Mouse (Mus musculus) liver, embryonic 14.5 days (tissue): Measurements from ENCODE around the gene Coro2a. TPM values are rescaled to one million over a fixed set of nuclear protein-coding genes. Genes with fewer than 3 reads are reported as not detected.

Experiments used
- ATAC-seq: fragments of 200-750 bp; cut with Nextera tagmentation; 2 replicates; pipeline ENCODE4 v1.8.0; 2017; ENCODE audit warnings: moderate number of reproducible peaks, mild to moderate bottlenecking, moderate library complexity; ENCODE audit not compliant: insufficient read depth
- DNase-seq, 3 experiments: peaks; one replicate each; pipeline ENCODE4 v3.0.0-alpha.2; 2012 to 2013; ENCODE audit warnings: low read depth in 3 of 3, low spot score in 3 of 3
- H3K27ac ChIP-seq: fragments of 300-500 bp; sonication (generic); 2 replicates; pipeline ENCODE4 v1.5.1; 2014; ENCODE audit warnings: moderate library complexity, mild to moderate bottlenecking, control low read depth, inconsistent platforms
- H3K27me3 ChIP-seq: fragments of 300-500 bp; sonication (generic); 2 replicates; pipeline ENCODE4 v1.6.1; 2014; ENCODE audit warnings: mild to moderate bottlenecking, low read length, moderate library complexity; ENCODE audit not compliant: control insufficient read depth, insufficient read depth
- H3K36me3 ChIP-seq: fragments of 300-500 bp; sonication (generic); replicated peaks from 2 replicates; pipeline ENCODE4 v1.6.1; 2014; ENCODE audit warnings: low read depth; ENCODE audit not compliant: control insufficient read depth, insufficient read depth
- H3K4me1 ChIP-seq, 2 experiments: fragments of 200-500 bp in 1 of 2; fragments of 300-500 bp in 1 of 2; sonication (generic) in 1 of 2; replicated peaks; 2 replicates each; pipeline ENCODE4 v1.6.1; 2012 to 2014; ENCODE audit warnings: antibody characterized with exemption in 1 of 2, inconsistent platforms in 1 of 2, low read length in 1 of 2; ENCODE audit not compliant: control insufficient read depth in 2 of 2, insufficient read depth in 2 of 2
- H3K4me2 ChIP-seq: fragments of 300-500 bp; sonication (generic); 2 replicates; pipeline ENCODE4 v1.6.1; 2014; ENCODE audit warnings: low read depth, mild to moderate bottlenecking, control low read depth, moderate library complexity
- H3K4me3 ChIP-seq, 2 experiments: fragments of 200-500 bp in 1 of 2; fragments of 300-500 bp in 1 of 2; sonication (generic) in 1 of 2; 2 replicates each; pipeline ENCODE4 v1.5.1; 2012 to 2014; ENCODE audit warnings: low read depth in 2 of 2, low read length in 2 of 2, mild to moderate bottlenecking in 2 of 2, control low read depth in 1 of 2, inconsistent platforms in 1 of 2, moderate library complexity in 1 of 2; ENCODE audit not compliant: insufficient read depth in 1 of 2
- H3K9ac ChIP-seq: fragments of 300-500 bp; sonication (generic); replicated peaks from 2 replicates; pipeline ENCODE4 v1.6.1; 2014; ENCODE audit warnings: mild to moderate bottlenecking, control low read depth, moderate library complexity
- H3K9me3 ChIP-seq: fragments of 300-500 bp; sonication (generic); 2 replicates; pipeline ENCODE4 v1.6.1; 2016; ENCODE audit warnings: low read length, mixed read lengths; ENCODE audit not compliant: control insufficient read depth
- CTCF ChIP-seq: IDR thresholded peaks from 2 replicates; pipeline ENCODE4 v1.5.1; 2016; ENCODE audit warnings: antibody characterized with exemption, low read depth, control low read depth
- EP300 ChIP-seq: IDR thresholded peaks from 2 replicates; pipeline ENCODE4 v1.6.1; 2016; ENCODE audit warnings: antibody characterized with exemption, low read depth
- WGBS: fragments of 180-500 bp; shearing (Covaris S2); extraction: QIAGEN DNeasy Blood & Tissue Kit; methylation state at CpG from one replicate; pipeline ENCODE4 v1.1.7; 2014; ENCODE audit not compliant: insufficient replicate concordance; 5-methylcytosine and 5-hydroxymethylcytosine counted together
- polyA plus RNA-seq, 2 experiments: library from polyadenylated mRNA; depleted of rRNA in 1 of 2; stranded (reverse) in 1 of 2; unstranded in 1 of 2; fragments of >200 nt; fragmentation: Nextera tagmentation in 1 of 2; extraction: Ambion mirVana in 1 of 2; gene quantifications; 2 replicates each; pipeline versions ENCODE4 v1.2.1 to v1.2.3; 2012 to 2014

Gene Coro2a
- polyA plus RNA-seq, 2 experiments, result 2.6 to 2.7 TPM

GRCm38 (mm10) chr4:46497286-46497892 is 104.6 kb downstream of the Coro2a start:
- DNase-seq (peak; percentile 52 to 65 (median 54)), ATAC-seq (peak; percentile 11; the same call in 1 of the 2 replicates)
- Histone ChIP-seq H3K36me3 (peaks cover 48% of the 10 kb centered on the region), H3K9ac (no peak overlapping the region), H3K9me3 (no peaks in the 10 kb centered on the region), H3K27me3 (no peaks in the 10 kb centered on the region), H3K4me3 (no peak overlapping the region), H3K27ac (no peak overlapping the region), H3K4me1 (0 out of 4 replicates have a peak, but pooled peaks cover 0 to 2% of the 10 kb centered on the region in 2 experiments), H3K4me2 (no peak overlapping the region)
- TF ChIP-seq CTCF, result peak; percentile 98
- TF ChIP-seq EP300, result no peak
- 38% methylated on average over 4 of the region's 4 CpGs for WGBS

DNA sequence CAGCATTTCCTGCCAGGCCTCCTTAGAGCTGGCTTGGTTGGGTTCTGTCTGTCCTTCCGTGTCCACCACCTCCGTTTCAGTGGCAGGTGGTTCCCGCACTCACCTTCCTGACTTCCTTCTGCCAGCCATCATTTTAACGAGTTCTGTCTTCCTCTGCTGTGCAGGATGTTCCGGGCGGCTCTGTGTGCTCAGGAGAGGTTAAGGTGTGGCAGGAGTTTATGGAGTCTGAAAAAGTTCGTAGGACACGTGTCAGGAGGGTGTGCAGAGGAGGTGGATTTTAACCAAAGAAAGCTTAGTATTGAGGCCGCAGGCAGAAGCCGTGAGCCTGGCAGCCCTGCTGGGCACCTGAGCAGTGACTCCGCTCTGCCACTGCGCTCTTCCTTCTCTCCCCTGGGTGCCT is 106.5 kb downstream of the Coro2a start:
- H3K4me1 ChIP-seq, result peaks cover 3% of the 10 kb centered on the region in 2 experiments; a peak in 2 of 4 replicates
- ATAC-seq (no peak), DNase-seq (no peak)
- no peak overlapping the region for H3K27ac ChIP-seq
- H3K27me3 ChIP-seq, result no peaks in the 10 kb centered on the region
- no peak overlapping the region for H3K9ac ChIP-seq
- H3K9me3 ChIP-seq, result no peaks in the 10 kb centered on the region
- peaks cover 42% of the 10 kb centered on the region for H3K36me3 ChIP-seq
- H3K4me2 ChIP-seq, result no peak overlapping the region
- no peak overlapping the region for H3K4me3 ChIP-seq
- TF ChIP-seq CTCF (no peak), EP300 (no peak)
- 85% methylated on average over 12 of the region's 12 CpGs for WGBS

GRCm38 (mm10) chr4:46493071-46493470 is 108.9 kb downstream of the Coro2a start:
- Histone ChIP-seq H3K4me3 (no peak overlapping the region), H3K36me3 (peaks cover 29% of the 10 kb centered on the region), H3K4me1 (peaks cover 10 to 13% of the 10 kb centered on the region in 2 experiments), H3K9ac (no peak overlapping the region), H3K9me3 (no peaks in the 10 kb centered on the region), H3K27ac (no peak overlapping the region), H3K4me2 (no peak overlapping the region), H3K27me3 (no peaks in the 10 kb centered on the region)
- TF ChIP-seq CTCF (no peak), EP300 (no peak)
- DNase-seq (no peak), ATAC-seq (no peak)
- WGBS, result 87% methylated on average over 6 of the region's 6 CpGs

DNA sequence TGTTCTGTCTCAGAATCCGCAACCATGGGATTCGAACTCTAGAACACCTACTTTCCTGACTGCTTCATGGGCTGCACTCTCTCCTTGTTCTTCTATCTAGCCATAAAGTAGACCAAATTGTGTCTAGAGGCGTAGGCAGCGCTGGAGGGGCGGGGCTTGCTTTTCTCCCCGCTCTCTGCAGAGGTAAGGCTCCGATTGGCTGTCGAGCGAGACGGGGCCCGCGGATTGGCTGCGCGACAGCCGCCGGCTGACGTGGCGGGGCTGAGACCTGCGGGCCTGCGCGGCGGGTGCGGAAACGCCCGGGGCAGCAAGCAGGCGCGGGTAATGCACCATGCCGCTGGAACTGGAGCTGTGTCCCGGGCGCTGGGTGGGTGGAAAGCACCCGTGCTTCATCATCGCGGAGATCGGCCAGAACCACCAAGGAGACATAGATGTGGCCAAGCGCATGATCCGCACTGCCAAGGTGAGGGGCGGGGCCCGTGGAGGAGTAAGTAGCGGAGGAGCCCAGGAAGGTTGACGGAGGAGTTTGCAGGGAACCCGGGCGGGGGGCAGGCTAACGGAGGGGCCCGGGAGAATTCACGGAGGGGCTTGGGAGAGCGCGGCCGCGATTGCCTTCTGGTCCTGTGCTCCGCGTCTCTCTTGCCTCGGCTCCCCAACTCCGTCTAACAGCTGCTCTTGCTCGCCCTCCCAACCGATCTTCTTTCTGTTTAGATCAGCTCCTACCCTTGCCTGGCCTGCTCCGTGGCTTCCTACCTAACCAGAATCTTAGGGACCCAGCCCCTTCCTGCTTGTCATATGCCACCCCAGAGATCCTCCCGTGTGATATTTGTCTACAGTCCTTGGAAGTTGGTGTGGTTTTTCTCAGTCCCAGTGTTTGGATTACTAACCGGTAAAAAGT is 112.7 kb downstream of the Coro2a start, which contains the start of gene Nans:
Gene Nans, plus strand, starts transcription at position 221 of the 898 bp plus-strand sequence.
- H3K27me3 ChIP-seq, result no peaks in the 10 kb centered on the region
- H3K27ac ChIP-seq, result peak within 1 kb of the TSS; percentile 6; the same call in 1 of the 2 replicates
- DNase-seq (peak; percentile 89 to 91 (median 91)), ATAC-seq (peak; percentile 98)
- under 1% methylated on average over 58 of the region's 58 CpGs for WGBS
- H3K9ac ChIP-seq, result peak within 1 kb of the TSS; percentile 88
- peak within 1 kb of the TSS; percentile 95 for H3K4me2 ChIP-seq
- H3K4me1 ChIP-seq, result peaks cover 20 to 22% of the 10 kb centered on the region in 2 experiments
- H3K4me3 ChIP-seq, result peak within 1 kb of the TSS; percentile 71 to 83
- H3K36me3 ChIP-seq, result peaks cover 19% of the 10 kb centered on the region
- TF ChIP-seq CTCF (no peak), EP300 (no peak)
- H3K9me3 ChIP-seq, result no peaks in the 10 kb centered on the region

GRCm38 (mm10) chr4:46487348-46487747 is 114.7 kb downstream of the Coro2a start:
- no peak overlapping the region for H3K27ac ChIP-seq
- H3K9me3 ChIP-seq, result no peaks in the 10 kb centered on the region
- whole genome bisulfite sequencing, result 79% methylated on average over 5 of the region's 5 CpGs
- ATAC-seq, result no peak
- H3K27me3 ChIP-seq, result no peaks in the 10 kb centered on the region
- H3K4me1 ChIP-seq, result peaks cover 20 to 22% of the 10 kb centered on the region in 2 experiments
- peaks cover 3% of the 10 kb centered on the region for H3K36me3 ChIP-seq
- no peak overlapping the region for H3K4me3 ChIP-seq
- H3K9ac ChIP-seq, result no peak overlapping the region
- TF ChIP-seq CTCF, result no peak; the same call in 1 of the 2 replicates
- no peak for TF ChIP-seq EP300
- DNase-seq, result no peak
- H3K4me2 ChIP-seq, result no peak overlapping the region

Other genes starting within 250 kb of the Coro2a start
- 13.9 and 16.1 TPM in 2 replicates for gene Trmo, start 212.8 kb downstream of the Coro2a start, polyA plus RNA-seq (2012; rRNA removed)
- gene Trmo, start 212.8 kb downstream of the Coro2a start, polyA plus RNA-seq (2014; fragmentation: Nextera tagmentation; extraction: Ambion mirVana), result 8.2 and 11.6 TPM in 2 replicates
- 191 and 274 TPM in 2 replicates for gene Hemgn, start 188.7 kb downstream of the Coro2a start, polyA plus RNA-seq (2012; rRNA removed)
- 293 and 315 TPM in 2 replicates for gene Hemgn, start 188.7 kb downstream of the Coro2a start, polyA plus RNA-seq (2014; fragmentation: Nextera tagmentation; extraction: Ambion mirVana)
- 60.1 and 171 TPM in 2 replicates for gene Anp32b, start 151.3 kb downstream of the Coro2a start, polyA plus RNA-seq (2012; rRNA removed)
- 351 and 427 TPM in 2 replicates for gene Anp32b, start 151.3 kb downstream of the Coro2a start, polyA plus RNA-seq (2014; fragmentation: Nextera tagmentation; extraction: Ambion mirVana)
- 32.9 and 36.0 TPM in 2 replicates for gene Nans, start 113.0 kb downstream of the Coro2a start, polyA plus RNA-seq (2012; rRNA removed)
- gene Nans, start 113.0 kb downstream of the Coro2a start, polyA plus RNA-seq (2014; fragmentation: Nextera tagmentation; extraction: Ambion mirVana), result 49.4 and 51.8 TPM in 2 replicates
- gene Trim14, start 66.1 kb downstream of the Coro2a start, polyA plus RNA-seq (2012; rRNA removed), result 4.1 and 4.3 TPM in 2 replicates
- gene Trim14, start 66.1 kb downstream of the Coro2a start, polyA plus RNA-seq (2014; fragmentation: Nextera tagmentation; extraction: Ambion mirVana), result 7.5 and 9.5 TPM in 2 replicates
- gene Tbc1d2, start 48.0 kb upstream of the Coro2a start, polyA plus RNA-seq (2012; rRNA removed), result 0.44 TPM in 2 replicates
- gene Tbc1d2, start 48.0 kb upstream of the Coro2a start, polyA plus RNA-seq (2014; fragmentation: Nextera tagmentation; extraction: Ambion mirVana), result 0.29 and 0.39 TPM in 2 replicates